Mouse (Mus musculus) testis, adult 2 months (tissue): Measurements from ENCODE around the gene Rhpn2. TPM values are rescaled to one million over a fixed set of nuclear protein-coding genes. Genes with fewer than 3 reads are reported as not detected.
A peak's percentile ranks its signal among the peaks of the same experiment; 100 is the strongest.

Experiments used
- H3K27ac ChIP-seq: fragments of 200-500 bp; 2 replicates; pipeline ENCODE4 v1.5.1; 2012; ENCODE audit warnings: low read depth, low read length; ENCODE audit not compliant: control insufficient read depth, insufficient read depth
- H3K27me3 ChIP-seq: fragments of 200-500 bp; 2 replicates; pipeline ENCODE4 v1.6.1; 2012; ENCODE audit warnings: mild to moderate bottlenecking, low read length, moderate library complexity; ENCODE audit not compliant: control insufficient read depth, insufficient read depth
- H3K36me3 ChIP-seq: fragments of 200-500 bp; 2 replicates; pipeline ENCODE4 v1.6.1; 2012; ENCODE audit warnings: mild to moderate bottlenecking, low read length; ENCODE audit not compliant: control insufficient read depth, insufficient read depth
- H3K4me1 ChIP-seq: fragments of 200-500 bp; 2 replicates; pipeline ENCODE4 v1.6.1; 2012; ENCODE audit warnings: low read length; ENCODE audit not compliant: control insufficient read depth, insufficient read depth
- H3K4me3 ChIP-seq: fragments of 200-500 bp; 2 replicates; pipeline ENCODE4 v1.5.1; 2012; ENCODE audit warnings: low read depth, mild to moderate bottlenecking, low read length, moderate library complexity, mixed read lengths; ENCODE audit not compliant: control insufficient read depth
- CTCF ChIP-seq: fragments of 200-500 bp; IDR thresholded peaks from 2 replicates; pipeline ENCODE4 v1.5.1; 2012; ENCODE audit warnings: low read depth, mild to moderate bottlenecking, inconsistent platforms, low read length, moderate library complexity; ENCODE audit not compliant: control insufficient read depth, insufficient read depth, insufficient replicate concordance
- POLR2A ChIP-seq: fragments of 200-500 bp; IDR thresholded peaks from 2 replicates; pipeline ENCODE4 v1.6.1; 2012; ENCODE audit warnings: low read depth, mild to moderate bottlenecking, inconsistent platforms, low read length, moderate library complexity; ENCODE audit not compliant: control insufficient read depth
- polyA plus RNA-seq: library from polyadenylated mRNA; depleted of rRNA; stranded (reverse); fragments of >200 nt; gene quantifications from 2 replicates; pipeline ENCODE4 v1.2.3, GENCODE M21; 2012; rRNA removed

Rhpn2 gene
- 4.3 and 5.2 TPM in 2 replicates for polyA plus RNA-seq

DNA sequence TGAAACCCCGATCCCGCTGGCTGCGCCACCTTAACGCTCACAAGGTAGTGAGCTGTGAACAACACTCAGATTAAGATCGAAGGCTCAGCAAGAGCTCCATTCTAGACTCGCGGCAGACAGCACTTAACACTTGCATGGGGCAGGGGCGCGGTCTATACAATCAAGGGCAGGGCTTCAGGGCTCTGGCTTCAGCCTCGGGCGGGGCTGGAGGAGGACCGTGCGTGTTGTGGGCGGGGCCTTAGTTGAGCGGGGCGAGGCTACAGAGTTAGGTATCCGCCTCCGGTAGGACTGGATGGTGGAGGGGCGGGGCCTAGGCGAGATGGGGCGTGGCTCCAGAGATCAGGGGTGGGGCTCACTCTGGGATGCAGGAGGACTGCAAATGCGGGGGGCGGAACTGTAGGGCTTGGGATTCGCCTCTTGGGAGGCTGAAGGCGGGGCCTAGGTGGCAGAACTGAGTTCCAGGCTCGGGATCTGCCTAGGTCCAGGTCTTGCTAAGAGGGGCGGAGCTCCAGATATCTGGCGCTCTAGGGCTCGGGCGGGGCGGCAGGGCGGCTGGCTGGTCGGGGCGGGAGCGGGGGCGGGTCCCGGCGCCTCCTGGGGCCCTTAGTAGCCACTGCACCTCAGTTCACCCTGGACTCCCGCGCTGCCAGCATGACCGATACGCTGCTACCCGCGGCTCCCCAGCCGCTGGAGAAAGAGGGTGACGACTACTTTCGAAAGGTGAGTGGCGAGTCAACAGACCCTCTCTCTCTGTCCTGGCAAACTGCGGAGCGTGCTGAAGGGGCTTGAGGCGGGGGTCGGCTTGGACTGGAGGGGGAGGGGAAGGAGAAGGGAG, at the start of gene Rhpn2:
Rhpn2 (plus strand) TSS at position 479 of the 835 bp plus-strand sequence.
- Histone ChIP-seq H3K27me3 (no peaks in the 10 kb centered on the region; the same call in 1 of the 2 replicates), H3K36me3 (no peaks in the 10 kb centered on the region), H3K27ac (peak within 1 kb of the TSS; percentile 48), H3K4me1 (peaks cover 15% of the 10 kb centered on the region), H3K4me3 (peak within 1 kb of the TSS; percentile 93)
- TF ChIP-seq CTCF, result no peak
- TF ChIP-seq POLR2A, result peak; percentile 47; the same call in 1 of the 2 replicates

DNA sequence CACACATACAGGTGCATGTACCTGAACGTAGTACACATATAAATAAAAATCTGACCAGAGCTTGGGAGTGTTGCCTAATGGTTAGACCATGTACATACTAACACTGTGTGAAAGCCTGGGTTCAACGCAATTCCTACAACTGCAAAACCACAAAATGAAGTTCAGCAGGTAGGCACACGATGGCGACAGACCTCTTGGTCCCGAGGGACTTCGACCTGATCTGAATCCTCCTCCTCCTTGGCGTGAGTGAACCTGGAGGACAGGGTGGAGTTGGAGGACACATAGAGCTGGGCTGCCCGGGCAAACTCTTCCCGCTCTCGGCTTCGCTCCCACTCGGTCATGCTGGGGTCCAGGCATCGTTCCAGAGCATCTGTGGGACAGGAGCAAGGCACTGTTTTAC, 40.5 kb upstream of the Rhpn2 start:
- Histone ChIP-seq H3K27me3 (no peaks in the 10 kb centered on the region), H3K36me3 (peaks cover 6% of the 10 kb centered on the region), H3K27ac (no peak overlapping the region), H3K4me1 (no peaks in the 10 kb centered on the region), H3K4me3 (no peak overlapping the region)
- TF ChIP-seq POLR2A, result no peak
- no peak for TF ChIP-seq CTCF

DNA sequence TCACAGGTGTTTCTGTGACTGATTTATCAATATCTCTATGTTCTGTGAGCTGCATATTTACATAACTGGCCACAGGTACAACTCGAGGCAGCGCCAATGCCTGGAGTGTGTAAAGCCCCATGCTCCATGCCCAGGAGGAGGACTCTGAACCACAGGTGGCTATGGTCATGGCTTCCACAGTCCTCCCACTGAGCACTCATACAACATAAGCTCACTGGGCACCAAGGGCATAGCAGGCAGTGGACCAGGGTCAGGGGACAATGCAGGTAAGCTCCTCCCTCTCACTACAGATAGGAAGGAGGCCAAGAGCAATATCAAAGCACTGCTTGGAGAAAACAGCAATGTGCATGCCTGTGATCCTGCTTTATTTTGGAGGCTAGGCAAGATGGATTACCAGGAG, 38.3 kb upstream of the Rhpn2 start:
- Histone ChIP-seq H3K36me3 (peaks cover 4% of the 10 kb centered on the region), H3K4me1 (no peaks in the 10 kb centered on the region), H3K27me3 (no peaks in the 10 kb centered on the region), H3K27ac (no peak overlapping the region), H3K4me3 (no peak overlapping the region)
- no peak for TF ChIP-seq CTCF
- no peak for TF ChIP-seq POLR2A

DNA sequence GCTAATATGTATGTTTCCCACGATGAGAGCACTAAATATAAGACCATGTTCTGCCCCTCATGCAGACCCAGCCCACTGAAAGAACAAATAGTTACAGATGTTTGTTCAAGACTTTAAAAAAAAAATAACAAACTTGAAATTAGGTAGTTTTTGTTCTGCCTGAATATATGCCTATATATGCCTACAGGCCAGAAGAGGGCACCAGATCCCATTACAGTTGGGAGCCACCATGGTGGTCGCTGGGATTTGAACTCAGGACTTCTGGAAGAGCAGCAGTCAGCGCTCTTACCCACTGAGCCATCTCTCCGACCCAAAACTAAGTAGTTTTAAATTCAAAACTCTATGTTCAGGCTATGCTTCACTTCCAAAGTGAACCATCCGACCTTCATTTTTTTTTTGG, 36.1 kb upstream of the Rhpn2 start:
- Histone ChIP-seq H3K4me1 (no peaks in the 10 kb centered on the region), H3K4me3 (no peak overlapping the region), H3K27me3 (no peaks in the 10 kb centered on the region), H3K36me3 (peaks cover 7% of the 10 kb centered on the region), H3K27ac (no peak overlapping the region)
- no peak for TF ChIP-seq POLR2A
- no peak for TF ChIP-seq CTCF

DNA sequence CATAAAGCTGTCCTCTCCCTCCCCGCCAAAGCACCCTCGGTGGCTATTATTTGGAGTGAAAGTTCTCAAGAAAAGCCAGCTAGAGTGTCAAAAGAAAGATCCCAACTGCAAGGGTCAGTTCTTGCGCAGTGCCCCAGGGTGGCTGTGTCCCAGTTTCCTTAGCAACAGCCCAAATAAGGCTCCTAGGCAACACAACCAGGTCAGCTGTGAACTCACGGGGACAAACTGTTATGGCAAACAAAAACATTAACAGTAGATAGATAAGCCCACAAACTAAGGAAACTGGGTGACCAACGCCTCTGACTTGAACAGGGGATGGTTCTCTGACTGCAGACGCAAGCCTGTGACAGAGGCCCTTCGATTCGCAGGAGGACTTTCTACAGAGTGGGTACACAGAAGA, 34.3 kb upstream of the Rhpn2 start:
- Histone ChIP-seq H3K27ac (no peak overlapping the region), H3K36me3 (peaks cover 7% of the 10 kb centered on the region), H3K4me1 (no peaks in the 10 kb centered on the region), H3K4me3 (no peak overlapping the region), H3K27me3 (no peaks in the 10 kb centered on the region)
- TF ChIP-seq POLR2A (no peak), CTCF (no peak)

DNA sequence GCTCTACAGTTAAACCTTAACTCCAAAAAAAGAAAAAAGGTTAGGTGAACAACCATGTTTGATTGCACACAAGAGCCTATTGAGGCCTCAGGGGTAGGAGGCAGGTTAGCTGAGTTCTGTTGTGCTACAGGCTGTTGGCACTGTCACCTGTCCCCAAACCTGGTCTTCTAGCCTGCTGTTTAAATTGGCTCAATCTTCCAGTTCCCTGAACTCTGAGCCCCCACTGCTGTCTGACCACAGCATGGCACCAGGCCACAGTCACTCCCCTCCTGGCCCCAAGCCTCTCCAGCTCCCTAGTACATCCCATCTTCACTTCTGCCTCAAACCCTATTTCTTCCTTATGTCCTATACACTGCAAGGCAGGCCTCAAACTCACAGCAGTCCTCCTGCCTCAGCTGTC, 33.2 kb upstream of the Rhpn2 start:
- TF ChIP-seq CTCF (no peak), POLR2A (no peak)
- H3K27me3 ChIP-seq, result no peaks in the 10 kb centered on the region
- H3K36me3 ChIP-seq, result peaks cover 3% of the 10 kb centered on the region

DNA sequence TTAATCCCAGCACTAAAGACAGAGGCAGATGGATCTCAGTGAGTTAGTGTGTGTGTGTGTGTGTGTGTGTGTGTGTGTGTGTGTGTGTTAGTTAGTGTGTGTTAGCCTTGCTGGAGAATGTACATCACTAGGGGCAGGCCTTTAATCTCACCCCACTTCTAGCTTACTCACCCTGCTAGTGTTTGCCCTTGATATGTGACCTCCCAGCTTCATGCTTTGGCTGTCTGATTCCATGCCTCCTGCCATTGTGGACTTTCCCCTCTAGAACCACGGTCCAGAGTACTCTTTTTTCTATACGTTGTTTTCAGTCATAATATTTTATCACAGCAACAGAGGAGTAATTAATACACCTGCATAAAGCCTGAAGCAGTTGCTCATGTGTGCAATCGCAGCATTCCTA, 22.8 kb upstream of the Rhpn2 start:
- Histone ChIP-seq H3K4me1 (no peaks in the 10 kb centered on the region), H3K27ac (no peak overlapping the region), H3K4me3 (no peak overlapping the region), H3K27me3 (no peaks in the 10 kb centered on the region), H3K36me3 (no peaks in the 10 kb centered on the region; the same call in 1 of the 2 replicates)
- TF ChIP-seq CTCF (no peak), POLR2A (no peak)

More for the DNA sequence above, 33.2 kb upstream of the Rhpn2 start:
- Histone ChIP-seq H3K27ac (no peak overlapping the region), H3K4me1 (no peaks in the 10 kb centered on the region), H3K4me3 (no peak overlapping the region)

DNA sequence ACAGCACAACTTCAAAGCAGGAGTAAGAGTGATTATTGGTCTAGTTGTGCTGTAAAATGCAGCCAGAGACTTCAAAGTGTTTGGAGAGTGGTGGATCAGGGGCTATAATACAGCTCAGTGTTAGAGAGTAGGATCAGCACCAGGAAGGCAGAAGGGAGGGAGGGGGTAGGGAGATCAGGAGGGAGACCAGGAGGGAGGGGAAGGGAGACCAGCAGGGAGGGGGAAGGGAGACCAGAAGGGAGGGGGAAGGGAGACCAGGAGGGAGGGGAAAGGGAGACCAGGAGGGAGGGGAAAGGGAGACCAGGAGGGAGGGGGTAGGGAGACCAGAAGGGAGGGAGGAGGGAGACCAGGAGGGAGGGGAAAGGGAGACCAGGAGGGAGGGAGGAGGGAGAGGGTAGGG, 19.8 kb upstream of the Rhpn2 start:
- no peaks in the 10 kb centered on the region for H3K27me3 ChIP-seq
- H3K4me3 ChIP-seq, result no peak overlapping the region
- peaks cover 9% of the 10 kb centered on the region for H3K4me1 ChIP-seq
- TF ChIP-seq POLR2A (no peak), CTCF (no peak)
- H3K27ac ChIP-seq, result no peak overlapping the region
- no peaks in the 10 kb centered on the region for H3K36me3 ChIP-seq
